Mouse (Mus musculus) erythroblast, embryonic 14.5 days (primary cell): ENCODE results near the gene Flt3l.

Experiments
- GATA1 ChIP-seq: IDR thresholded peaks from 2 replicates; pipeline ENCODE4 v1.6.1; 2012; ENCODE audit warnings: low read length, inconsistent platforms, mixed read lengths
- TAL1 ChIP-seq: IDR thresholded peaks from 3 replicates; pipeline ENCODE4 v1.6.1; 2012; ENCODE audit warnings: low read length, inconsistent platforms, mixed read lengths

DNA sequence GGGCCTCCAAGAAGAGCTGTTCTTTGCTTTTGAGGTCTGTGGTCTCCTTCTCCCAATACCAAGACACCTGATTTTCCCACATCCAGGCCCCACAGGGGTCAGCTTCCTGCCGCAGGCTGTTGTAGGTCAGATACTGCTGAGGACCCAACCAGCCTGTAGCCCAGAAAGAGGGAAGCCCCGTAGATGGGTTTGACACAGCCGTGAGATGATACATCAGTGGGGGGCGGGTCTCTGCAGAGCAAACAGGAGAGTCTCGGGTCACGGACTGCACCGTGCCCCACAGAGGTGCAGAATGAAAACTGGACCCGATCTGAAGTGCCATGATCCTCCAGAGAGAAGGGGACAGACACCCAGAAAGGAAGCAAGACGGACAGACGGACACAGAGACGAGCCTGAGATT, 33.8 kb downstream of the Flt3l start:
- TF ChIP-seq TAL1 (no peak), GATA1 (no peak)
